In genomic region chr2:78311766-78312491, GRCm38 (mm10) we compare ENCODE assay signal across 20 mouse cellular contexts.
A peak's percentile ranks its signal among the peaks of the same experiment; 100 is the strongest.
DNase-seq lines count a peak whose midpoint lies in the region; ATAC-seq and TF ChIP-seq lines count a peak whose summit lies in the region.
"Had no signal": no experiment of that assay in that cellular context is flagged by ENCODE, and none has a peak within 500 bp of the region (broad histone marks: within the 10 kb centered on the region; RNA-seq: fewer than 3 reads in every experiment).

No protein-coding gene starts in this region.

- DNase-seq in cerebellum, postnatal 4 days (ENCODE audit: low spot score in 2 of 2), result no peak
- peak; percentile 12 for DNase-seq in midbrain, embryonic 14.5 days
- DNase-seq in midbrain, embryonic 11.5 days (ENCODE audit: low spot score, missing footprints), result no peak
- peak; percentile 37 for DNase-seq in cerebellum, adult 9-11 months
- DNase-seq in mesoderm, embryonic 11.5 days (ENCODE audit: low read depth, low spot score), result peak; percentile 2
- no peak for DNase-seq in liver, postnatal 0 days
- no peak for DNase-seq in adrenal gland, adult 2 months
- DNase-seq: adrenal gland, postnatal 14 days; gastrocnemius, postnatal 10 days; heart, postnatal 10 days; lung, postnatal 10 days; right cerebral cortex, postnatal 4 days had no signal

- peak; percentile 65 for ATAC-seq in cerebellum, adult (ENCODE audit: insufficient number of reproducible peaks, low FRiP score, low TSS enrichment)
- no peak; the same call in 1 of the 2 replicates for ATAC-seq in midbrain, embryonic 14.5 days (ENCODE audit: low FRiP score, low TSS enrichment)
- ATAC-seq in midbrain, embryonic 11.5 days (ENCODE audit: low FRiP score), result no peak
- ATAC-seq in liver, postnatal 0 days, result no peak
- ATAC-seq: intestine, embryonic 15.5 days had no signal

- H3K36me3 ChIP-seq in midbrain, embryonic 14.5 days (ENCODE audit: control insufficient read depth, insufficient read depth, low read length), result no peaks in the 10 kb centered on the region
- no peaks in the 10 kb centered on the region for H3K36me3 ChIP-seq in midbrain, embryonic 11.5 days (ENCODE audit: control insufficient read depth, insufficient read depth, low read length)
- H3K36me3 ChIP-seq in liver, postnatal 0 days (replicated peaks; ENCODE audit: insufficient read depth, low read length), result no peaks in the 10 kb centered on the region
- H3K36me3 ChIP-seq: embryonic facial prominence, embryonic 12.5 days; intestine, embryonic 15.5 days; kidney, embryonic 15.5 days; limb, embryonic 12.5 days had no signal

- WGBS in midbrain, embryonic 14.5 days, result 63% methylated on average over 13 of the region's 13 CpGs
- 83% methylated on average over 13 of the region's 13 CpGs for WGBS in midbrain, embryonic 11.5 days
- 75% methylated on average over 13 of the region's 13 CpGs for WGBS in liver, postnatal 0 days (ENCODE audit: insufficient replicate concordance)

- H3K9ac ChIP-seq in midbrain, embryonic 14.5 days (replicated peaks; ENCODE audit: low read length), result no peak overlapping the region
- no peak overlapping the region for H3K9ac ChIP-seq in midbrain, embryonic 11.5 days (ENCODE audit: low read length)
- no peak overlapping the region for H3K9ac ChIP-seq in liver, postnatal 0 days (replicated peaks)
- H3K9ac ChIP-seq: embryonic facial prominence, embryonic 12.5 days; intestine, embryonic 15.5 days; kidney, embryonic 15.5 days; limb, embryonic 12.5 days; liver, embryonic 14.5 days had no signal

- H3K27me3 ChIP-seq in midbrain, embryonic 14.5 days (ENCODE audit: control insufficient read depth, insufficient read depth, low read length), result no peaks in the 10 kb centered on the region
- H3K27me3 ChIP-seq in midbrain, embryonic 11.5 days (ENCODE audit: control insufficient read depth, insufficient read depth, low read length), result no peaks in the 10 kb centered on the region
- no peaks in the 10 kb centered on the region for H3K27me3 ChIP-seq in liver, postnatal 0 days (ENCODE audit: insufficient read depth, low read length)
- H3K27me3 ChIP-seq: CH12.LX; embryonic facial prominence, embryonic 12.5 days; intestine, embryonic 15.5 days; kidney, embryonic 15.5 days; limb, embryonic 12.5 days; megakaryocyte, embryonic 14.5 days had no signal

- TF ChIP-seq EP300 in liver, postnatal 0 days (IDR thresholded peaks at IDR 0.05; ENCODE audit: low read depth), result no peak

- no peaks in the 10 kb centered on the region for H3K9me3 ChIP-seq in midbrain, embryonic 14.5 days (ENCODE audit: control insufficient read depth, low read length)
- no peaks in the 10 kb centered on the region for H3K9me3 ChIP-seq in midbrain, embryonic 11.5 days (ENCODE audit: control insufficient read depth, low read length)
- no peaks in the 10 kb centered on the region for H3K9me3 ChIP-seq in liver, postnatal 0 days (ENCODE audit: low read length)
- H3K9me3 ChIP-seq: embryonic facial prominence, embryonic 12.5 days; intestine, embryonic 15.5 days; kidney, embryonic 15.5 days; limb, embryonic 12.5 days; megakaryocyte, embryonic 14.5 days had no signal

- no peak overlapping the region for H3K4me3 ChIP-seq in midbrain, embryonic 14.5 days (replicated peaks; ENCODE audit: low read depth, low read length)
- no peak overlapping the region for H3K4me3 ChIP-seq in midbrain, embryonic 11.5 days (ENCODE audit: low read depth, low read length)
- H3K4me3 ChIP-seq in liver, postnatal 0 days (ENCODE audit: low read depth, low read length), result no peak overlapping the region
- H3K4me3 ChIP-seq: embryonic facial prominence, embryonic 12.5 days; intestine, embryonic 15.5 days; kidney, embryonic 15.5 days; limb, embryonic 12.5 days; megakaryocyte, embryonic 14.5 days had no signal

- H3K4me2 ChIP-seq in midbrain, embryonic 14.5 days (ENCODE audit: low read length), result no peak overlapping the region
- no peak overlapping the region for H3K4me2 ChIP-seq in midbrain, embryonic 11.5 days
- H3K4me2 ChIP-seq in liver, postnatal 0 days (ENCODE audit: low read depth, low read length), result no peak overlapping the region
- H3K4me2 ChIP-seq: embryonic facial prominence, embryonic 12.5 days; intestine, embryonic 15.5 days; kidney, embryonic 15.5 days; limb, embryonic 12.5 days had no signal

- 0 out of 2 replicates have a peak, but pooled peaks cover 4% of the 10 kb centered on the region for H3K4me1 ChIP-seq in midbrain, embryonic 14.5 days (ENCODE audit: control insufficient read depth, insufficient read depth, low read length)
- H3K4me1 ChIP-seq in midbrain, embryonic 11.5 days (ENCODE audit: control insufficient read depth, insufficient read depth, low read length), result no peaks in the 10 kb centered on the region
- no peaks in the 10 kb centered on the region for H3K4me1 ChIP-seq in liver, postnatal 0 days (ENCODE audit: insufficient read depth)
- H3K4me1 ChIP-seq: embryonic facial prominence, embryonic 12.5 days; intestine, embryonic 15.5 days; kidney, embryonic 15.5 days; limb, embryonic 12.5 days; megakaryocyte, embryonic 14.5 days had no signal

- no peak overlapping the region for H3K27ac ChIP-seq in midbrain, embryonic 14.5 days (replicated peaks; ENCODE audit: low read depth, low read length)
- no peak overlapping the region for H3K27ac ChIP-seq in midbrain, embryonic 11.5 days (ENCODE audit: low read depth, low read length)
- no peak overlapping the region for H3K27ac ChIP-seq in liver, postnatal 0 days (ENCODE audit: low read depth)
- H3K27ac ChIP-seq: embryonic facial prominence, embryonic 12.5 days; intestine, embryonic 15.5 days; kidney, embryonic 15.5 days; limb, embryonic 12.5 days; liver, embryonic 14.5 days had no signal

- no peak for TF ChIP-seq CTCF in liver, postnatal 0 days (IDR thresholded peaks at IDR 0.05; ENCODE audit: low read depth)

Comparison
In these comparisons a context has a peak if more than half of its experiments do, and no peak if none do; other contexts are left out.
1. DNase-seq: peak in midbrain, embryonic 14.5 days (single experiment), cerebellum, adult 9-11 months (single experiment) and mesoderm, embryonic 11.5 days (single experiment); none in cerebellum, postnatal 4 days (0 of 2), midbrain, embryonic 11.5 days (single experiment), liver, postnatal 0 days (single experiment) and adrenal gland, adult 2 months (single experiment).